Mouse (Mus musculus) MEL (cell line): Measurements from ENCODE around the gene Epha4. TPM values are rescaled to one million over a fixed set of nuclear protein-coding genes. Genes with fewer than 3 reads are reported as not detected.

Experiments
- DNase-seq: peaks from one replicate; pipeline ENCODE4 v3.0.0; 2011; ENCODE audit warnings: low read depth, low spot score
- H3K27ac ChIP-seq: 2 replicates; pipeline ENCODE4 v1.5.1; 2012; ENCODE audit warnings: low read depth, mild to moderate bottlenecking, control low read depth, low read length, moderate library complexity; ENCODE audit not compliant: control insufficient read depth
- H3K27me3 ChIP-seq, 2 experiments: fragments of 150-350 bp in 1 of 2; sonication (generic) in 1 of 2; 2 replicates each; pipeline ENCODE4 v1.6.1; 2012; ENCODE audit warnings: low read length in 2 of 2, mild to moderate bottlenecking in 2 of 2, improper control_type of control experiment in 1 of 2, moderate library complexity in 1 of 2; ENCODE audit not compliant: insufficient read depth in 2 of 2, control insufficient read depth in 1 of 2
- H3K36me3 ChIP-seq, 2 experiments: 2 replicates each; pipeline ENCODE4 v1.6.1; 2012 to 2014; ENCODE audit warnings: low read length in 2 of 2, improper control_type of control experiment in 1 of 2, inconsistent platforms in 1 of 2, mild to moderate bottlenecking in 1 of 2; ENCODE audit not compliant: insufficient read depth in 2 of 2, control insufficient read depth in 1 of 2
- H3K4me1 ChIP-seq, 2 experiments: fragments of 150-350 bp in 1 of 2; sonication (generic) in 1 of 2; 2 replicates each; pipeline ENCODE4 v1.6.1; 2012; ENCODE audit warnings: low read length in 2 of 2, improper control_type of control experiment in 1 of 2, mild to moderate bottlenecking in 1 of 2; ENCODE audit not compliant: insufficient read depth in 2 of 2, control insufficient read depth in 1 of 2
- H3K4me3 ChIP-seq, 2 experiments: fragments of 150-350 bp in 1 of 2; sonication (generic) in 1 of 2; 2 replicates each; pipeline ENCODE4 v1.5.1; 2012; ENCODE audit warnings: low read depth in 2 of 2, low read length in 2 of 2, mild to moderate bottlenecking in 2 of 2, moderate library complexity in 2 of 2, control low read depth in 1 of 2, improper control_type of control experiment in 1 of 2; ENCODE audit not compliant: control insufficient read depth in 1 of 2, insufficient read depth in 1 of 2
- H3K79me2 ChIP-seq: 2 replicates; pipeline ENCODE4 v1.6.1; 2012; ENCODE audit warnings: mild to moderate bottlenecking, low read length, moderate library complexity; ENCODE audit not compliant: control insufficient read depth, poor library complexity, insufficient read depth
- H3K9ac ChIP-seq: 2 replicates; pipeline ENCODE4 v1.6.1; 2012; ENCODE audit warnings: low read depth, mild to moderate bottlenecking, control low read depth, low read length, moderate library complexity; ENCODE audit not compliant: control insufficient read depth, poor library complexity, severe bottlenecking
- H3K9me3 ChIP-seq: fragments of 150-350 bp; sonication (generic); replicated peaks from 2 replicates; pipeline ENCODE4 v1.6.1; 2012; ENCODE audit warnings: mild to moderate bottlenecking, low read length, improper control_type of control experiment, moderate library complexity; ENCODE audit not compliant: insufficient read depth
- BHLHE40 ChIP-seq: IDR thresholded peaks from 2 replicates; pipeline ENCODE4 v1.6.1; 2012; ENCODE audit warnings: low read depth, mild to moderate bottlenecking, inconsistent platforms, low read length, improper control_type of control experiment, borderline replicate concordance
- CHD2 ChIP-seq: IDR thresholded peaks from 2 replicates; pipeline ENCODE4 v1.6.1; 2011; ENCODE audit warnings: low read length, improper control_type of control experiment
- E2F4 ChIP-seq: IDR thresholded peaks from 2 replicates; pipeline ENCODE4 v1.6.1; 2011; ENCODE audit warnings: low read depth, low read length, improper control_type of control experiment, borderline replicate concordance
- ELF1 ChIP-seq: IDR thresholded peaks from 2 replicates; pipeline ENCODE4 v1.6.1; 2014; ENCODE audit warnings: low read depth, mild to moderate bottlenecking, inconsistent platforms, low read length, improper control_type of control experiment, moderate library complexity
- EP300 ChIP-seq, 2 experiments: IDR thresholded peaks; 2 replicates each; pipeline ENCODE4 v1.6.1; 2011; ENCODE audit warnings: improper control_type of control experiment in 2 of 2, low read length in 2 of 2, low read depth in 1 of 2, mild to moderate bottlenecking in 1 of 2
- ETS1 ChIP-seq: IDR thresholded peaks from 2 replicates; pipeline ENCODE4 v1.6.1; 2012; ENCODE audit warnings: low read depth, mild to moderate bottlenecking, inconsistent platforms, low read length, improper control_type of control experiment, moderate library complexity
- GATA1 ChIP-seq: IDR thresholded peaks from 2 replicates; pipeline ENCODE4 v1.6.1; 2011; ENCODE audit warnings: low read depth, low read length, improper control_type of control experiment
- HCFC1 ChIP-seq: IDR thresholded peaks from 2 replicates; pipeline ENCODE4 v1.6.1; 2012; ENCODE audit warnings: low read depth, mild to moderate bottlenecking, inconsistent platforms, low read length, improper control_type of control experiment, moderate library complexity
- JUND ChIP-seq: IDR thresholded peaks from 2 replicates; pipeline ENCODE4 v1.6.1; 2011; ENCODE audit warnings: low read depth, mild to moderate bottlenecking, improper control_type of control experiment, low read length
- MAFK ChIP-seq: IDR thresholded peaks from 2 replicates; pipeline ENCODE4 v1.6.1; 2011; ENCODE audit warnings: low read depth, mild to moderate bottlenecking, low read length, improper control_type of control experiment, borderline replicate concordance
- MAX ChIP-seq: IDR thresholded peaks from 2 replicates; pipeline ENCODE4 v1.6.1; 2011; ENCODE audit warnings: low read length, improper control_type of control experiment
- MEF2A ChIP-seq: IDR thresholded peaks from 2 replicates; pipeline ENCODE4 v1.6.1; 2014; ENCODE audit warnings: low read depth, mild to moderate bottlenecking, inconsistent platforms, low read length, improper control_type of control experiment; ENCODE audit not compliant: poor library complexity, insufficient replicate concordance, severe bottlenecking; ENCODE audit errors: extremely low read depth
- MYB ChIP-seq: IDR thresholded peaks from 2 replicates; pipeline ENCODE4 v1.6.1; 2011; ENCODE audit warnings: mild to moderate bottlenecking, low read depth, low read length, improper control_type of control experiment
- NELFE ChIP-seq: IDR thresholded peaks from 2 replicates; pipeline ENCODE4 v1.6.1; 2011; ENCODE audit warnings: low read depth, low read length, improper control_type of control experiment
- NRF1 ChIP-seq: IDR thresholded peaks from 2 replicates; pipeline ENCODE4 v1.6.1; 2014; ENCODE audit warnings: low read depth, mild to moderate bottlenecking, inconsistent platforms, low read length, improper control_type of control experiment, moderate library complexity; ENCODE audit not compliant: poor library complexity, insufficient read depth, severe bottlenecking
- POLR2A ChIP-seq, 2 experiments: IDR thresholded peaks; 2 replicates each; pipeline ENCODE4 v1.6.1; 2011 to 2012; ENCODE audit warnings: low read length in 2 of 2, mild to moderate bottlenecking in 2 of 2, control low read depth in 1 of 2, improper control_type of control experiment in 1 of 2, low read depth in 1 of 2, moderate library complexity in 1 of 2; ENCODE audit not compliant: control insufficient read depth in 1 of 2, insufficient read depth in 1 of 2, poor library complexity in 1 of 2
- SIN3A ChIP-seq: IDR thresholded peaks from 2 replicates; pipeline ENCODE4 v1.6.1; 2012; ENCODE audit warnings: low read length, improper control_type of control experiment, inconsistent platforms
- TAL1 ChIP-seq: IDR thresholded peaks from 2 replicates; pipeline ENCODE4 v1.6.1; 2012; ENCODE audit warnings: mild to moderate bottlenecking, inconsistent platforms, low read length, moderate library complexity, mixed read lengths
- UBTF ChIP-seq: IDR thresholded peaks from 2 replicates; pipeline ENCODE4 v1.6.1; 2012; ENCODE audit warnings: low read depth, mild to moderate bottlenecking, inconsistent platforms, low read length, improper control_type of control experiment, moderate library complexity, borderline replicate concordance; ENCODE audit not compliant: insufficient read depth
- USF2 ChIP-seq, 2 experiments: IDR thresholded peaks; 2 replicates each; pipeline ENCODE4 v1.6.1; 2011 to 2012; ENCODE audit warnings: improper control_type of control experiment in 2 of 2, low read length in 2 of 2, borderline replicate concordance in 1 of 2, inconsistent platforms in 1 of 2, low read depth in 1 of 2, mild to moderate bottlenecking in 1 of 2; ENCODE audit not compliant: insufficient read depth in 1 of 2
- ZC3H11A ChIP-seq: IDR thresholded peaks from 2 replicates; pipeline ENCODE4 v1.6.1; 2012; ENCODE audit warnings: low read depth, mild to moderate bottlenecking, inconsistent platforms, low read length, improper control_type of control experiment
- ZKSCAN1 ChIP-seq: IDR thresholded peaks from 2 replicates; pipeline ENCODE4 v1.6.1; 2012; ENCODE audit warnings: low read depth, mild to moderate bottlenecking, inconsistent platforms, low read length, improper control_type of control experiment, moderate library complexity
- ZNF384 ChIP-seq: IDR thresholded peaks from 2 replicates; pipeline ENCODE4 v1.6.1; 2012; ENCODE audit warnings: low read depth, mild to moderate bottlenecking, inconsistent platforms, low read length, improper control_type of control experiment
- polyA plus RNA-seq, 2 experiments: library from polyadenylated mRNA; stranded (reverse) in 1 of 2; unstranded in 1 of 2; fragments of >175 nt in 1 of 2; fragments of >200 nt in 1 of 2; gene quantifications; 2 replicates each; pipeline versions ENCODE4 v1.2.1 to v1.2.4; 2012; ENCODE audit warnings: low replicate concordance in 2 of 2, low read depth in 1 of 2; ENCODE audit not compliant: insufficient read length in 2 of 2, insufficient read depth in 1 of 2, missing spikeins in 1 of 2
- total RNA-seq: library from RNA; depleted of rRNA; stranded (reverse); fragments of 300-350 nt; gene quantifications from 2 replicates; pipeline ENCODE4 v1.2.3, GENCODE M21; 2012

Epha4 gene
- total and polyA plus RNA-seq, 3 experiments, result not detected

GRCm38 (mm10) chr1:77465524-77465923 is 49.4 kb downstream of the Epha4 start:
- H3K4me1 ChIP-seq, result no peaks in the 10 kb centered on the region
- no peak for DNase-seq
- no peak overlapping the region for H3K9ac ChIP-seq
- TF ChIP-seq MAX (no peak), NELFE (no peak), SIN3A (no peak), ZNF384 (no peak), NRF1 (no peak), JUND (no peak), MYB (no peak), CHD2 (no peak), ELF1 (no peak), EP300 (IDR thresholded peaks at IDR 0.05; ENCODE audit: low read depth in 1 of 2, low read length in 2 of 2) (no peak), MEF2A (no peak), ZC3H11A (no peak), BHLHE40 (no peak), E2F4 (no peak), POLR2A (IDR thresholded peaks at IDR 0.05; ENCODE audit: control insufficient read depth in 1 of 2, insufficient read depth in 1 of 2, low read depth in 1 of 2, low read length in 2 of 2, poor library complexity in 1 of 2) (no peak)
- no peak overlapping the region for H3K4me3 ChIP-seq
- H3K27me3 ChIP-seq, result no peaks in the 10 kb centered on the region
- H3K9me3 ChIP-seq, result no peaks in the 10 kb centered on the region
- no peak overlapping the region for H3K27ac ChIP-seq
- H3K36me3 ChIP-seq, result no peaks in the 10 kb centered on the region
- no peaks in the 10 kb centered on the region for H3K79me2 ChIP-seq

DNA sequence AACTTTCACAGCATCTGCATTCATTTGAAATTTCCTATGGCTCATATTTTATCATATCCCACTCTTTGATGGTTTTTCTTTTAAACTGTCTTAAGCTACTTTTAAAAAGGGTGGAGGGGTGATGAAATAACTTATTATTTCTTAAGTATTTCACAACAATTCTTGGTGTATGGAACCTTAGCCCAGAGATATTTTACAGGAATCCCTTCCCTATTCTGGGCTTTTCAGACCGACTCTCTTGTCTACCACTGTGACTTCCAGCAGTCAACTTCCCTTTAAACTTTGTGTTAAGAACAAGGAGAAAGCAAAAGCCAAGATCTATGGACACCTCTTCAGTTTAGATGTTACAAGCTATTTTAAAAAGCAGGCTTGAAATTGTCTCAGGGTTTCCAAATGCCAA is 50.8 kb downstream of the Epha4 start:
- Histone ChIP-seq H3K79me2 (no peaks in the 10 kb centered on the region), H3K4me1 (no peaks in the 10 kb centered on the region)
- DNase-seq, result no peak

More for the DNA sequence above, 50.8 kb downstream of the Epha4 start:
- no peaks in the 10 kb centered on the region for H3K9me3 ChIP-seq
- H3K36me3 ChIP-seq, result no peaks in the 10 kb centered on the region
- H3K27ac ChIP-seq, result no peak overlapping the region
- H3K4me3 ChIP-seq, result no peak overlapping the region
- no peaks in the 10 kb centered on the region for H3K27me3 ChIP-seq
- H3K9ac ChIP-seq, result no peak overlapping the region
- TF ChIP-seq MAX, result no peak
- no peak for TF ChIP-seq TAL1
- TF ChIP-seq ELF1, result no peak
- no peak for TF ChIP-seq NRF1
- no peak for TF ChIP-seq USF2 (IDR thresholded peaks at IDR 0.05; ENCODE audit: borderline replicate concordance in 1 of 2, insufficient read depth in 1 of 2, low read depth in 1 of 2, low read length in 2 of 2)
- no peak for TF ChIP-seq ETS1
- no peak for TF ChIP-seq HCFC1
- no peak for TF ChIP-seq GATA1
- no peak for TF ChIP-seq ZNF384
- TF ChIP-seq MAFK, result no peak
- no peak for TF ChIP-seq NELFE
- no peak for TF ChIP-seq ZKSCAN1
- no peak for TF ChIP-seq UBTF
- TF ChIP-seq EP300 (IDR thresholded peaks at IDR 0.05; ENCODE audit: low read depth in 1 of 2, low read length in 2 of 2), result no peak
- TF ChIP-seq BHLHE40, result no peak
- TF ChIP-seq ZC3H11A, result no peak
- TF ChIP-seq E2F4, result no peak
